7 mouse cellular contexts compared by ENCODE assay signal in the genomic region with DNA sequence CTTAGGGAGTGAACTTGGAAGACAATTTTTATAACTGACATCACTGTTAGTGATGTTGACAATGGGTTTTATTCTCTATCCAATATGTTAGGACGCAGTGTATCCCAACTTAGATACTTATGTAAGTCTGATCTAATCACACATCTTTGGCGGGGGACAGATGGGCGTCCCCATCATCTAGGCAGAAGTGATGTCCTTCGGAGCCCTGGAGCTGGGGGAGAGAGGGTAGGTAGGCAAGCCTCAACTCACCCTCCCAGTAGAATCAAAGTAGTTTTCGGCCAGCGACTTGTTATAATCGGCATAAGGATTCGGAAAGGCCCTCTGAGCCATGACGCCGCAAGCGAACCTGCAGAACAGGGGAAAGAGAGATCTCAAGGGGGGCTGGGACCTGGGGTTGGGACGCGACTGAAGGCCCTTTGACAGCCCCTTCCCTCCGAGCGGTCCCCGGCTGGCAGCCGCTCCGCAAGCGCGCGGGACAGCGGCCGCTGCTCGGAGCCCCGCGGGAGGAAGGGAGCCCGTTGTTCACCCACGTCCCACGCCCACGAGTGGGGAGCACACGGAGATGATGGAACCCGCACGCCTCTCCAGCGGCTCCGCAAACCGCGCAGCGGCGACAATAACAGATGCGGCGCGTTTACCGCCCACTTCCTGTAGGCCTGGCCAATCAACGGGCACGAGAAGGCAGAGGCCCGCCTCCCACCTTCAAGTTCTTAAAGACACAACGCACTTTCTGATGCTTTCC. TPM values are rescaled to one million over a fixed set of nuclear protein-coding genes. Genes with fewer than 3 reads are reported as not detected.
DNase-seq lines count a peak whose midpoint lies in the region; ATAC-seq lines count a peak whose summit lies in the region.

A gene (minus strand): TSS at position 627 of the 742 bp plus-strand sequence.

- H3K4me2 ChIP-seq in intestine, embryonic 16.5 days (ENCODE audit: low read depth, low read length), result peak within 1 kb of the TSS; percentile 60
- peak within 1 kb of the TSS; percentile 68 for H3K4me2 ChIP-seq in midbrain, embryonic 11.5 days

- peak; percentile 97 for ATAC-seq in intestine, embryonic 16.5 days
- peak; percentile 99 for ATAC-seq in midbrain, embryonic 11.5 days (ENCODE audit: low FRiP score)

- intact Hi-C loops in left cerebral cortex, postnatal 36 days (cut with DNase I), result no loop called here

- H3K9me3 ChIP-seq in intestine, embryonic 16.5 days (ENCODE audit: control insufficient read depth, low read length), result no peaks in the 10 kb centered on the region
- H3K9me3 ChIP-seq in midbrain, embryonic 11.5 days (ENCODE audit: control insufficient read depth, low read length), result no peaks in the 10 kb centered on the region

- no peaks in the 10 kb centered on the region for H3K36me3 ChIP-seq in intestine, embryonic 16.5 days (ENCODE audit: control insufficient read depth, insufficient read depth, low read length)
- H3K36me3 ChIP-seq in midbrain, embryonic 11.5 days (ENCODE audit: control insufficient read depth, insufficient read depth, low read length), result peaks cover 3% of the 10 kb centered on the region; the same call in 1 of the 2 replicates

- H3K4me3 ChIP-seq in intestine, embryonic 16.5 days (ENCODE audit: low read length), result peak within 1 kb of the TSS; percentile 90
- H3K4me3 ChIP-seq in midbrain, embryonic 11.5 days (ENCODE audit: low read depth, low read length), result peak within 1 kb of the TSS; percentile 90

- H3K4me1 ChIP-seq in intestine, embryonic 16.5 days (ENCODE audit: control insufficient read depth, insufficient read depth, low read length), result 0 out of 2 replicates have a peak, but pooled peaks cover 5% of the 10 kb centered on the region
- H3K4me1 ChIP-seq in midbrain, embryonic 11.5 days (ENCODE audit: control insufficient read depth, insufficient read depth, low read length), result peaks cover 3% of the 10 kb centered on the region; the same call in 1 of the 2 replicates

- no peak within 1 kb of the TSS for H3K27ac ChIP-seq in intestine, embryonic 16.5 days (ENCODE audit: low read length)
- no peak within 1 kb of the TSS for H3K27ac ChIP-seq in midbrain, embryonic 11.5 days (ENCODE audit: low read depth, low read length)

- H3K9ac ChIP-seq in intestine, embryonic 16.5 days (ENCODE audit: low read depth, low read length), result peak within 1 kb of the TSS; percentile 87
- peak within 1 kb of the TSS; percentile 88 for H3K9ac ChIP-seq in midbrain, embryonic 11.5 days (ENCODE audit: low read length)

- WGBS in intestine, embryonic 16.5 days, result under 1% methylated on average over 47 of the region's 47 CpGs
- under 1% methylated on average over 47 of the region's 47 CpGs for WGBS in midbrain, embryonic 11.5 days

- no peaks in the 10 kb centered on the region for H3K27me3 ChIP-seq in intestine, embryonic 16.5 days (replicated peaks; ENCODE audit: control insufficient read depth, insufficient read depth, low read length)
- no peaks in the 10 kb centered on the region for H3K27me3 ChIP-seq in midbrain, embryonic 11.5 days (ENCODE audit: control insufficient read depth, insufficient read depth, low read length)

- DNase-seq in adrenal gland, adult 2 months, result peak; percentile 92
- DNase-seq in embryo, embryonic 11.5 days (ENCODE audit: low read depth, low spot score), result peak; percentile 74
- peak; percentile 66 to 86 for DNase-seq in gastrocnemius, postnatal 4 days (ENCODE audit: low spot score in 2 of 2)
- peak; percentile 92 for DNase-seq in left cerebral cortex, postnatal 36 days (ENCODE audit: low spot score in 2 of 2)
- peak; percentile 99 for DNase-seq in midbrain, embryonic 11.5 days (ENCODE audit: low spot score, missing footprints)
- DNase-seq in skeletal muscle tissue, adult 2 months (ENCODE audit: low read depth, low spot score), result peak; percentile 80

RNA-seq across cellular contexts. Expression of the gene that starts here (rescaled TPM):
- total RNA-seq in adrenal gland, adult 2 months (2021), result 10 to 100 TPM; 48.4 to 53.4 TPM
- polyA plus RNA-seq in adrenal gland, adult 2 months (2012; rRNA removed), result 37.8 and 58.0 TPM in 2 replicates
- 10 to 100 TPM; 38.3 to 39.5 TPM for total RNA-seq in gastrocnemius, postnatal 4 days (2021)
- polyA plus RNA-seq in intestine, embryonic 16.5 days (2015; fragmentation: Nextera tagmentation; extraction: Ambion mirVana), result 56.5 and 59.8 TPM in 2 replicates
- 100 to 1,000 TPM; 177 to 209 TPM for total RNA-seq in left cerebral cortex, postnatal 36 days (2021)
- 83.1 and 90.4 TPM in 2 replicates for polyA plus RNA-seq in midbrain, embryonic 11.5 days (2014; fragmentation: Nextera tagmentation; extraction: Ambion mirVana)
